Mouse (Mus musculus) cerebellum, adult 11-12 months (tissue): Measurements from ENCODE around the gene Rpl37.

Experiments used
- DNase-seq: peaks from one replicate; pipeline ENCODE4 v3.0.0; 2022

The Rpl37 gene

GRCm38 (mm10) chr15:5156355-5156754 lies 39.9 kb downstream of the Rpl37 start:
- no peak for DNase-seq

- no peak for DNase-seq
These were observed 40.9 kb downstream of the Rpl37 start for GRCm38 (mm10) chr15:5157386-5157785.

GRCm38 (mm10) chr15:5158827-5159226 lies 42.4 kb downstream of the Rpl37 start:
- no peak for DNase-seq

GRCm38 (mm10) chr15:5165121-5165773 lies 48.8 kb downstream of the Rpl37 start:
- no peak for DNase-seq
